Mouse (Mus musculus) forebrain, embryonic 14.5 days (tissue): ENCODE data around the gene Kcnj8. TPM values are rescaled to one million over a fixed set of nuclear protein-coding genes. Genes with fewer than 3 reads are reported as not detected.
A peak's percentile ranks its signal among the peaks of the same experiment; 100 is the strongest.

ENCODE experiments used
- ATAC-seq: fragments of 200-750 bp; cut with Nextera tagmentation; 2 replicates; pipeline ENCODE4 v1.8.0; 2017; ENCODE audit warnings: mild to moderate bottlenecking, moderate library complexity
- DNase-seq: peaks from one replicate; pipeline ENCODE4 v3.0.0-alpha.2; 2015; ENCODE audit warnings: low spot score
- H3K27ac ChIP-seq: fragments of 300-500 bp; sonication (generic); 2 replicates; pipeline ENCODE4 v1.5.1; 2014; ENCODE audit warnings: low read depth, mild to moderate bottlenecking, control low read depth, low read length, moderate library complexity
- H3K27me3 ChIP-seq: fragments of 300-500 bp; sonication (generic); replicated peaks from 2 replicates; pipeline ENCODE4 v1.6.1; 2014; ENCODE audit warnings: low read length, control low read depth, mixed read lengths; ENCODE audit not compliant: control insufficient read depth, insufficient read depth
- H3K36me3 ChIP-seq: fragments of 300-500 bp; sonication (generic); 2 replicates; pipeline ENCODE4 v1.6.1; 2014; ENCODE audit warnings: low read length, control low read depth; ENCODE audit not compliant: control insufficient read depth, insufficient read depth
- H3K4me1 ChIP-seq: fragments of 300-500 bp; sonication (generic); 2 replicates; pipeline ENCODE4 v1.6.1; 2014; ENCODE audit warnings: antibody characterized with exemption, low read length, control low read depth; ENCODE audit not compliant: control insufficient read depth, insufficient read depth
- H3K4me2 ChIP-seq: fragments of 300-500 bp; sonication (generic); 2 replicates; pipeline ENCODE4 v1.6.1; 2014; ENCODE audit warnings: mild to moderate bottlenecking, control low read depth, low read length
- H3K4me3 ChIP-seq: fragments of 300-500 bp; sonication (generic); 2 replicates; pipeline ENCODE4 v1.5.1; 2014; ENCODE audit warnings: low read depth, low read length, control low read depth
- H3K9ac ChIP-seq: fragments of 300-500 bp; sonication (generic); 2 replicates; pipeline ENCODE4 v1.6.1; 2014; ENCODE audit warnings: mild to moderate bottlenecking, low read length, control low read depth, moderate library complexity
- H3K9me3 ChIP-seq: fragments of 300-500 bp; sonication (generic); replicated peaks from 2 replicates; pipeline ENCODE4 v1.6.1; 2016; ENCODE audit warnings: low read length, control low read depth, mixed read lengths; ENCODE audit not compliant: control insufficient read depth
- WGBS: fragments of 180-500 bp; shearing (Covaris S2); extraction: QIAGEN DNeasy Blood & Tissue Kit; methylation state at CpG from one replicate; pipeline ENCODE4 v1.1.7; 2014; 5-methylcytosine and 5-hydroxymethylcytosine counted together
- polyA plus RNA-seq: library from polyadenylated mRNA; unstranded; fragments of >200 nt; fragmentation: Nextera tagmentation; extraction: Ambion mirVana; gene quantifications from 2 replicates; pipeline ENCODE4 v1.2.1, GENCODE M21; 2014

Gene Kcnj8
- polyA plus RNA-seq, result 15.0 TPM in 2 replicates

DNA sequence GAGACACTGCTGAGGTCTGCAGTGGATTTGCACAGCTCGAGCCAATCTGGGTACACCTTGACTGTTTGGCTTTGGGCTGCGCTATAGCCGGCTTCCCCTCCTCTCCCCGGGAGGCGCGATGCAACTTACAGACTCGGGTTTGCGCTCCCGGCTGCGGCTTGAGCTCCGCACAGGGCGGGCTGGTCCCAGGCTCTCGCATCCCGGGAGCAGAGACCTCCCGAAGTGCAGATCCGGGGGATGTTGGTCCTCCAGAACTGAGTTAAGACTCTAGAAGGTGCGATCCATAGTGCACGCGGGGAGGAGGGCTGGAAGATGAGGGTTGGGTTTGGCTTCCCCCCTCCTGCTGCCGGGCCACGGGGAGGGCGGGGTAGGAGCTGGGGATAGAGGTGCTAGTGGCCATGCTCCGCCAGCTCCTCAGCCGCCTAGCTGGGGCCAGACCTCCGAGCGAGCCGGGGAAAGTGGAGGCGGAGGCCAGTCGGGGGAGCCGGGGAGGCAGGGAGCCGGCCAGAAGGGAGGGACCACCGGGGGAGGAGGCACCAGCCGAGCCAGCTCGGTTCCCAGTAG is at the start of gene Kcnj8:
Gene Kcnj8 (minus strand): TSS at position 560 of the 564 bp plus-strand sequence.
- DNase-seq (peak; percentile 66), ATAC-seq (peak; percentile 87)
- H3K27me3 ChIP-seq, result peaks cover 37% of the 10 kb centered on the region
- H3K4me3 ChIP-seq, result peak within 1 kb of the TSS; percentile 44
- H3K4me1 ChIP-seq, result peaks cover 3% of the 10 kb centered on the region; the same call in 1 of the 2 replicates
- under 1% methylated on average over 31 of the region's 34 CpGs for WGBS
- peak within 1 kb of the TSS; percentile 56 for H3K9ac ChIP-seq
- peak within 1 kb of the TSS; percentile 98 for H3K4me2 ChIP-seq
- H3K36me3 ChIP-seq, result no peaks in the 10 kb centered on the region
- no peaks in the 10 kb centered on the region for H3K9me3 ChIP-seq
- H3K27ac ChIP-seq, result no peak within 1 kb of the TSS

DNA sequence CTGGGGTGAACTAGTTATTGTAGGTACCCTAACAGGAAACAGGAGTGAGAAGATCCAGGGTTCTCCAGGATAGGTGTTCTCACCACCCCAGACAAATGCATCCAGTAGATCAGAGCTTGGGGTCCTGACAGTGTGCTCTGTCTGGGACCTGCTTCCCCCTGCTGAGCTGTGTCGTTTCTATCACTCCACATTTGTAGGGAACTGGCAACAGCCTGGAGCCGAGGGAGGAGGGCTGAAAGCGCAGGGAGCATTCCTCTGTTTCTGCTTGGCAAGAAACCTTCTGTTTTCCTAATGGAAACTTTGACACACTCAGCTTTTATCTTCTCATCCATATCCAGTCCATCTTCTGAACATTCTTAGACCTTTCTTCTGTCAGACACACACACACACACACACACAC is 45.2 kb upstream of the Kcnj8 start:
- DNase-seq, result no peak

DNA sequence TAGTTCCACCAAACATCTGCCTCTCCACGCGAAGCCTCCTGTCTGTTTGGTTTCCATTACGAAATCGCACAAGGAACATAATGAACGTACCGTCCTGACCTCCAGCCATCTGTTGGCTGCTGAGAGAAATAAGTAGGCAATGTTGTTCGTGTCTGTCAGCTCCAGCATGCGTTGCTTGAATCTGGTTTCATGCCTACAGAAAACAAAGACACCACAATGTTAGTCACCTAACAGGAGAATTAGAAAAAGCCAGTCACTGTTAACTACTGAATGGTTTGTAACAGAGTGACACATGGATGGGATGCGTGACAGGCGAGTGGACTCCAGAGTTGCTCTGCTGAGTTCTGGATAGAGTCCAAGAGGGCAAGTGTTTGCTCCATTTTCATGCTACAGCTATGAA is 42.9 kb upstream of the Kcnj8 start:
- ATAC-seq (peak; percentile 32; the same call in 1 of the 2 replicates), DNase-seq (peak; percentile 37)
- Histone ChIP-seq H3K36me3 (no peaks in the 10 kb centered on the region), H3K4me3 (no peak overlapping the region), H3K4me2 (no peak overlapping the region), H3K27me3 (no peaks in the 10 kb centered on the region), H3K9me3 (no peaks in the 10 kb centered on the region), H3K9ac (no peak overlapping the region), H3K4me1 (no peaks in the 10 kb centered on the region), H3K27ac (no peak overlapping the region)
- 73% methylated on average over 10 of the region's 10 CpGs for WGBS

More for the DNA sequence above, 45.2 kb upstream of the Kcnj8 start:
- Histone ChIP-seq H3K4me3 (no peak overlapping the region), H3K27me3 (no peaks in the 10 kb centered on the region), H3K27ac (no peak overlapping the region), H3K9me3 (no peaks in the 10 kb centered on the region), H3K4me2 (no peak overlapping the region), H3K36me3 (no peaks in the 10 kb centered on the region), H3K9ac (no peak overlapping the region), H3K4me1 (no peaks in the 10 kb centered on the region)
- 51% methylated on average over 3 of the region's 3 CpGs for WGBS
- no peak for ATAC-seq

DNA sequence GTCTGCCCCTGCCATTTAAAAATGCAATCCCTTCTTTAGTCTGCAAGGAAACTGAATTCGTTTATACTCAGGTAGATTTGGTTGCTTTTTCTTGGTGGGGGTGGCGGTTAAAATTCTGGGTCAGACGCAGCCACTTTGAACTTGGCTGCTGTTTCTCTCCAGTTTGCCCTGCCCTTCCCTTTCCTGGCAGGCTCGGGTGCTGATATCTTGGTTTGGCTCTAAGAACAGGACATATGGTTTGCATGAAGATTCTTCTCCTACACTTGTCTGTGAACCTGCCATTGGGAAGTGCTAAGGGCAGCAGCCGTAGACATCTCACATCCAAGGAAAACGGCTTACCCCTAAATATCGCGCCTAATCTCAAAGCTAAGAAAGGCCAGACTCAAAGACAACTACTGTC is 41.0 kb upstream of the Kcnj8 start:
- H3K4me1 ChIP-seq, result no peaks in the 10 kb centered on the region
- no peak for ATAC-seq
- no peak overlapping the region for H3K4me3 ChIP-seq
- no peaks in the 10 kb centered on the region for H3K9me3 ChIP-seq
- no peak overlapping the region for H3K4me2 ChIP-seq
- no peaks in the 10 kb centered on the region for H3K36me3 ChIP-seq
- H3K27me3 ChIP-seq, result no peaks in the 10 kb centered on the region
- no peak for DNase-seq
- H3K27ac ChIP-seq, result no peak overlapping the region
- H3K9ac ChIP-seq, result no peak overlapping the region
- WGBS, result 85% methylated on average over 8 of the region's 8 CpGs

DNA sequence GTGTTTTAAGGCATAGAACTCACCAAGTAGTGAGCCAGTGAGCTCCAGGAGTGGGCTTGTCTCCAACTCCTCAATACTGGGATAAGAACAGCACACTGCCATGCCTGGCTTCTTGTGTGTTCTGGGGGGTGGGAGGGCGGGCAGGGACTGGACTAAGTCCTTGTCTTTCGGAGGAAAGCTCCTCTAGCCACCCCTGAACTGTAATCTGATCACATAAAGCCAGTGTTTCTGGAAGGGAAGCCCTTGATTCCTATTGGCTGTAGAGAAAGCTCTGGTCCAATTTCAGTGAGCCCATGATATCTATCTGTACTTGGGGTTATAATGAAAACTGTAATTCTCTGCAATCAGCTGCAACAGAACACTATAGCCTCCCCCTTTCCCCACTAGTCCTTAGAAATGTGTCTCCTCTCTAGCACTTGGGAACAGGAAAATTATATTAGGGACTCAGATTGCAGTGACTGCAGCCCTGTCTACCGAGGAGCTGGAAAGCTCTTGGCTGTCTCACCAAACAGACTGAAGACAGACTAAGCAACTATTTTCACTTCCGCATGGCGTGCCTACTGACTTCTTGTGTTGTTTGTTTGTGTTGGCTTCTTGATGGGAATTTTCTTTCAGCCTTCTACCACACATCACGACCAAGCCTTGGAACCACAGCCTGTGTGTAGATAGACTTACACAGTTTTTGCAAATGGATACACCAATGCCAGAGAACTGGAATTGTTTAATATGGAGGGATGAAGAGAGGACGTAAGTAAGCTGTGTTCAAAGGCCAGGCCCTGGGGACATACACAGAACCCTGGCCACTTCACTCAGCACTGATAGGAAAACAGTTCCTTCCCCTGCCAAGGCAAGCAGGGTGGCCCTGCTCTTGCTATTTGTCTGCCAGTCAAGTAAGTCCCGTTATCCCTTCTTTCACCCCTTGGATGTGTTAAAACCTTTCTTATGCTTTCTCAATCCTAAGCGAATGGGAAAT is 38.3 kb upstream of the Kcnj8 start:
- no peaks in the 10 kb centered on the region for H3K27me3 ChIP-seq
- H3K36me3 ChIP-seq, result no peaks in the 10 kb centered on the region
- WGBS, result 61% methylated on average over 9 of the region's 9 CpGs
- ATAC-seq, result no peak
- H3K9ac ChIP-seq, result no peak overlapping the region
- no peak overlapping the region for H3K27ac ChIP-seq
- DNase-seq, result no peak
- no peaks in the 10 kb centered on the region for H3K4me1 ChIP-seq
- no peaks in the 10 kb centered on the region for H3K9me3 ChIP-seq
- H3K4me2 ChIP-seq, result no peak overlapping the region
- H3K4me3 ChIP-seq, result no peak overlapping the region

DNA sequence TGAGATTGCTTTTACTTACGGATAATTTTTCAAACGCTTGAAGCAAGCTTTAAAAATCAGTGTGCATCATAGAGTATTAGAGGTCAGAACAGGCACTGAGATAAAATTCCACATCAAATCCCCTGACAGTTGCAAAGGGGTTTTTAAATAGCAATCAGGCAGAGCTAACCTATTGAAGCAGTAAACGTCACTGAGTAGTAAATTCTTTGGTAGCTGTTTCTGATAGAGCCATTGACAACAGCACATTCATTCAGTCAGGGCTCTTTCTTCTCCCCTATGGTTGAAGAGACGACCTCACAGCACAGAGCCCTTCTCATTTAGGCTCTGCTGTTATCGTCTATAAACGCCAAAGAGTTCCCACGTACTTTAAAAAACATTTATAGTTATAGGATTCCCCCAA is 35.7 kb upstream of the Kcnj8 start:
- H3K9me3 ChIP-seq, result no peaks in the 10 kb centered on the region
- H3K4me1 ChIP-seq, result no peaks in the 10 kb centered on the region
- no peak overlapping the region for H3K4me3 ChIP-seq
- no peaks in the 10 kb centered on the region for H3K36me3 ChIP-seq
- ATAC-seq, result no peak
- no peak for DNase-seq
- whole genome bisulfite sequencing, result 54% methylated on average over 7 of the region's 7 CpGs
- H3K27ac ChIP-seq, result no peak overlapping the region
- no peak overlapping the region for H3K4me2 ChIP-seq
- no peaks in the 10 kb centered on the region for H3K27me3 ChIP-seq
- no peak overlapping the region for H3K9ac ChIP-seq

DNA sequence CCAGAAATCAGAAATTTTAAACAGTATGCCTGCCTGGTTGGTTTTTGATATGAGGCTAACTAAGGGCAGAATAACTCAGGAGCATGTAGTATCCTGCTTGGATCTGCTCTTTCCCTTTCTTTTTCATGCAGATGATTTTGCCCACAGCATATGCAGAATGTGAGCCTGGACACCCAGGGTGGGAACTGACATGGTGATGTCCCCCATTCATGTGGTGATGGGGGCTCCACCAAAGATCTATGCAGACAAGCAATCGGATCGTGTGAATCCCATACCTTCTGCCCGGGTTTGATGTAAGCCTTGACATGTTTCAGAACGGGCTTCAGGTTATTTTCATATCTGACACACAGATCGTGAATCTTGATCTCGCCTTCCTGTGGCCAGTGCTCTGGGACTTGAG is 31.4 kb upstream of the Kcnj8 start:
- WGBS, result 77% methylated on average over 6 of the region's 6 CpGs
- no peaks in the 10 kb centered on the region for H3K27me3 ChIP-seq
- no peak overlapping the region for H3K9ac ChIP-seq
- H3K4me2 ChIP-seq, result no peak overlapping the region
- no peaks in the 10 kb centered on the region for H3K36me3 ChIP-seq
- ATAC-seq, result no peak
- no peak overlapping the region for H3K27ac ChIP-seq
- no peak for DNase-seq
- H3K4me3 ChIP-seq, result no peak overlapping the region
- H3K4me1 ChIP-seq, result no peaks in the 10 kb centered on the region
- no peaks in the 10 kb centered on the region for H3K9me3 ChIP-seq

DNA sequence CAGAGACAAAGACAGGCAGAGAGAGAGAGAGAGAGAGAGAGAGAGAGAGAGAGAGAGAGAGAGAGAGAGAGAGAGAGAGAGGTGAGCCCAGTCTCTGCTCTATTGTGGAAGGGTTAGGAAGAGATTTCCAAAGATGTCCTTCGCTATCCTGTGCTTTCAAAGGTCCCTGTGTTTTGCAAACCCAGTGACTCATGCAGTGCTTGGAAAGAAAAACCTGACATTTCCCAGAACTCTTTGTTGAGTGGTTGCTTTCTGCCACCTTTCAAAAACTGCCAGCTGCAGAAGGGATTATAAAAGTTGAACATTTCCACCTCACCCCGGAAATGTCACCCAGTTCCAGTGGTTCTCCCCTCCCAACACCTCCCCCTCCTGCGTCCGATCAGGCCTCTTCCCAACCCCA is 7.4 kb upstream of the Kcnj8 start:
- ATAC-seq, result no peak
- H3K4me1 ChIP-seq, result no peaks in the 10 kb centered on the region
- H3K9me3 ChIP-seq, result no peaks in the 10 kb centered on the region
- no peak for DNase-seq
- no peaks in the 10 kb centered on the region for H3K36me3 ChIP-seq
- H3K4me2 ChIP-seq, result no peak overlapping the region
- no peak overlapping the region for H3K9ac ChIP-seq
- WGBS, result 79% methylated on average over 4 of the region's 4 CpGs
- H3K4me3 ChIP-seq, result no peak overlapping the region
- H3K27me3 ChIP-seq, result no peaks in the 10 kb centered on the region
- H3K27ac ChIP-seq, result no peak overlapping the region

DNA sequence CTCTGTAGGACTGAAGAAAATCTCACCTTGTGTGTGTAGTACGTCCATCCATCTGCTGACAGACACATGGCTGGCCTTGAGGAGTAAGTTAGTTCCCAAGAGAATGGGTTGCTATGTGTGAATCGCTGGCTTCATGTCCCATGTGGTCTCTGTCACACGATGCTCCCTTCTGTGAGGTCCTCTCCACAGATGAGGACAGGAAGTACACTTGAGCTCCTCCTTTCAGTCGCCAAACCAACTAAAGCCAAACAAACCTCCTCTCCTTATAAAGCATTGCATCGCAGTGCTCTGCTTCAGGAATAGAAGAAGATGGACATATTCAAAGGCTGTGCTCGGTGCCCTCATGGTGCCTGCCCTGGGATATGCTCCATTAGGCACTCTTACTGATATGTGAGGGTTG is 6.4 kb upstream of the Kcnj8 start:
- no peak overlapping the region for H3K4me3 ChIP-seq
- H3K9ac ChIP-seq, result no peak overlapping the region
- H3K27me3 ChIP-seq, result peaks cover under 1% of the 10 kb centered on the region; the same call in 1 of the 2 replicates
- 84% methylated on average over 6 of the region's 6 CpGs for WGBS
- H3K4me2 ChIP-seq, result no peak overlapping the region
- DNase-seq, result no peak
- no peak overlapping the region for H3K27ac ChIP-seq
- no peak for ATAC-seq
- H3K9me3 ChIP-seq, result no peaks in the 10 kb centered on the region
- H3K4me1 ChIP-seq, result no peaks in the 10 kb centered on the region
- no peaks in the 10 kb centered on the region for H3K36me3 ChIP-seq
